Mouse (Mus musculus): ENCODE results near the gene Ube2s.

Ube2s gene

DNA sequence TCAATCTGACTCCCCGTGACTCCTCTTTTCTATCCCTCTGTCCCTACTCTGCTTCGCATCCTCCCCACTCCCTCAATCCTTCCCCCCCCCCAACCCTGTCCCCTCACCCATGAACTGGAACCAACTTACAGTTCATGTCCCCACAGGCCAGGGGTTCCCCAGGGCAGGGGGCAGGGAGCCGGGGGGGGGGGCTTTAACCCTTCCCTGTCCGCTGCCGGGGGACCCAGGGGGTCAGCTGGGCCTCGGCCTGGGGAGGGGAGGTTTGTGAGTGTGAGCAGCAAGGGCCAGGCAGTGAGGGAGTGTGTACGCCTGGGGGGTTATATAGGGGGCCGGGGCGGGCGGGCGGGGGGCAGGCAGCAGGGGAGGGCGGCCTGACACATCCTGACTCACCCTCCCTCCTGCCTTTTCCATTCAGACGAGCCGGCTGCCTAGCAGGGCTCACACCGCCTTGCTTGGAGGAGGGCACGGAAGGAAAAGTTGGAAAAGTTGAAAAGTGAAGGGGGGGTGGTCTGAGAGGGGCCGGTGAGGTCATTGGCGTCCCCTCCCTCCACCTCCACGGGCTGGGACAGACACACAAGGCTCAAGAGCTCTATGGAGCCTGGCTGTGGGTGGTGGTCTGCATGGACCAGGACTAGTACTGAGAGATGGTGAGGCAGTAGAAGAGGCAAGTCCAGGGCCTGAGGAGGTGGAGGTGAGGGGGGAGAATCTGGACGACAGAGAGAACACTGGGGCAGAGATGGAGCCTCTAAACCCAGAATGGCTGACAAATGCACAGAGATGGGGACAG lies 34.3 kb downstream of the Ube2s start:
- no peak for DNase-seq (ENCODE audit: low spot score)

DNA sequence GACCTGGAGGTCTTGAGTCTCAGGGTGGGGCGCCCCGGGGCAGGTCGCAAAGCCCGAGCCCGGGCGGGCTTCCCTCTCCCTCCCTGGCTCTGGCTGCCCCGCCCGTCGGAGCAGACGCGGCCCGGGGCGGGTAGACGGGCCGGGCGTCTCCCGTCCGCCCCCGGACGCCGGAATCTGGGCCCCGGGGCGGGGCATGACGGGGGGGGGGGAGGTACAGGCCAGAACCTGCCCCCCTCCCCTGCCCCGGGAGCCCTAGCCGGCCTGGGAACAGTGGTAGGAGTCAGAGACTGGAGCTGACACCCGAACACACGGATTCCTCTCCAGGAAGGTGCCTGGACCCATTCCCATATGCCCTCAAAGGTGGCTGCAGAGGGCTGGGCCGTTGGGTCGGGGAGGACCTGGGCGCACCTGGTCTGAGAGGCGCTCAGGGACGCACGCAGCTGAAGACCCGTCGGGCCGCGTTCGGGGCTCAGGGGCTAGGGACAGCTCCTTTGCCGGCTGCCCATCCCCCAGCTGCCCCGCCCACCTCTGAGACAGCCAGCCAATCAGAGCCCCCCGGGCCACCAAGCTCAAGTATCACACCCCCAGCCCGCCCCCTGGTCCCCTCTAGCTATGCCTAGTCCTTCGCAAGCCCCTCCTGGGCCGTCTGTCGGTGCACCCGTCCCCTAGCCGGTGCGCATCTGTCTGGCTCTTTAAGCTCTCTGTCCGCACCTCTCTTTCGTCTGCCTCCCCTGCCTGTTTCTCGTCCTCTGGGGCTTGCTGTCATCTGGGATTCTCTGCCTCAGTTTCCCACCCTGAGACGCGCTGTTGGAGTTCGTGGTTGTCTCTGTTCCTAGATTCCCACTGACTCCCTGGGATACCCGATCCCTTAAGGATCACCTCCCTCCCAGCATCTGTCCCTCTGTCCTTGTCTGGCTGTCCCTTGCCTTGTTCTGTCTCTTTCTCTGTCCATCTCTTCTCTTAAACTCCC lies 35.2 kb downstream of the Ube2s start:
- DNase-seq (ENCODE audit: low spot score), result no peak

DNA sequence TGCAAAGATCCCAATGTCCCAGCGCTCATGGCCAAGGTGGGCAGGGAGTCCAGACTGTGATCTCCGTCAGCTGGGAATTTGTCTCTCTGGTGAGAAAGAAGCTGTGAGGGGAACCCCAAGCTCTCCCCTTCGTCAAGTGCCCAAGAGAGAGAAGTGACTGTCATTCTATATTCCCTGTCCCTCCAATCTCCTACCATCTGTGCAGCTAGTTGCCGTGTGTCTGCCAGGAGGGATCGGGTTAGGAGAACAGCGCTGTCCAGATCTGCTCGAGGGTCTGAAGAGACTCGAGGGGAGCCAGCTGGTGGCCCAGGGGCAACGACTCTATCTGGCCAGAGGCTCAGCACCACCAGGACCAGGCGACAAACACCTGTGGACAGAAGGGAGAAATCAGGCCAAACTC lies 36.3 kb downstream of the Ube2s start:
- no peak for DNase-seq (ENCODE audit: low spot score)

DNA sequence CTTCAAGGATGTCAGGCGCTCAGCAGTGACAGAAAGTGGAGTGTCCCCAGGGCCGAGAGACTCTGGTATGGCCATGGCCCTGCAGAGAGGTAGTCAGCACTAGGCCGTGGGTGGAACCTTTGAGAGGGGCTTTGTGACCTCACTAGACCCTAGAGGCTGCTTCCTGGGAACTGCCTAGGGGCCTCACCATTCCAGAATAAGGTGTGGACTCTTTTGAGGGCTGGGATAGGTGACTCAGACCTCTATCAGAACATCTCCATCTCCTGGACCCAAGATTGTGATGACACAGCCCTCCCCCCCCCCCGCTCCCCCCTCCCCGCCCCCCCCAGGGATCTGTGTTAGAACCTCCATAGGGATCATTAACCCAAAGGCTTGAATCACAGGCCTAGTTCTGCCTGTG lies 41.2 kb downstream of the Ube2s start, which contains the start of gene Fam71e2:
Gene Fam71e2, minus strand, starts transcription at position 101 of the 400 bp plus-strand sequence.
- DNase-seq (ENCODE audit: low spot score), result no peak

DNA sequence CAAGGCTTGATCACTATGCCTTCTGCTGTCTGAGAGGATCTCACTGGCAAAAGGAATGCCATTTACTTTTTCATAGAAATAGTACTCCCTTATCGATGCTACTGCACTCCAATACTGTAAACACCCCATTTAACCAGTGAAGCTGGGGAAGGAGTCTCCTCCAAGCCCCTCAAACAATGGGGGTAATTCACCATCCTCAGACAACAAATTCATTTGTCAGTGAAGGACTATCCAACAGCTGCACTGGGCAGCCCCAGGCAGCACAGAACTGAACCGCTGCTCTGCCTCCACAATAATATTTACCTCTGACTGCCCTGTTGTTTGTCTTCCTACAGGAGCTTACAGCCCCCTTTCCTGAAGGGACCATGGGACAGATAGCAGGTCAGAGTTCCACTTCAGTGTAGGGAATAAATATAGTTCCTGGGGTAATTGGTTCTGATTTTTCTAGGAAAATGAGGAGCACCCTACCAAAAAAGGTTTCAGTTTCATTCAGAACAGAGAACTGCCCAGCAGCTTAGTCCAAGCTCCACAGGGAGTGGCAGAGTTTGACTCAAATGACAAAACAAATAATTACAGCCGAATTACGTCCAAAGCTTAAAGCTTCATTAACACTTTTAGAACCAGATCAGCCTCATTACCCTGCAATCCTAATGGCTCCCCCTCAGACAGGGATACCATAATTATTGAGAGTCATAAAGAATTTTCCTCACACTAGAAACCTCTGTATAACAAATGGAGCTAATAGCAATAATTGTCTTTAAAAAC lies 47.3 kb downstream of the Ube2s start:
- DNase-seq (ENCODE audit: low spot score), result no peak

DNA sequence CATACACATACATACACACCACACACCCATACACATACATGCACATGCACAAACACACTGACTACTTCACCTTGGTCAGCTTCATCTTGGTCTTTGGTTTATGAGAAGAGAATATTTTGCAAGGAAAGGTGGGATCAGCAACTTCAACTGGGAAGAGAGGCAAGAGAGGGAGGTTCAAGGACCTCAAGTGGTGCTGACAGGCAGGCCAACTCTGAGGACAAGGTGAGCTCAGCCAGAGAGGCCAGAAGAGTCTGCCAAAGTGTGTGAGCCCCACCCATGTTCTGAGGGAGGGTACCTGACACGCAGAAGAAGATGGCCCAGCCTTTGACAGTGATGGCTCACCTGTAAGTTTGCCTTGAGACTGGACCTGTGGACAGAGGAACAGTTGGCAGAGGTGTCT lies 52.7 kb downstream of the Ube2s start:
- no peak for DNase-seq (ENCODE audit: low spot score)

DNA sequence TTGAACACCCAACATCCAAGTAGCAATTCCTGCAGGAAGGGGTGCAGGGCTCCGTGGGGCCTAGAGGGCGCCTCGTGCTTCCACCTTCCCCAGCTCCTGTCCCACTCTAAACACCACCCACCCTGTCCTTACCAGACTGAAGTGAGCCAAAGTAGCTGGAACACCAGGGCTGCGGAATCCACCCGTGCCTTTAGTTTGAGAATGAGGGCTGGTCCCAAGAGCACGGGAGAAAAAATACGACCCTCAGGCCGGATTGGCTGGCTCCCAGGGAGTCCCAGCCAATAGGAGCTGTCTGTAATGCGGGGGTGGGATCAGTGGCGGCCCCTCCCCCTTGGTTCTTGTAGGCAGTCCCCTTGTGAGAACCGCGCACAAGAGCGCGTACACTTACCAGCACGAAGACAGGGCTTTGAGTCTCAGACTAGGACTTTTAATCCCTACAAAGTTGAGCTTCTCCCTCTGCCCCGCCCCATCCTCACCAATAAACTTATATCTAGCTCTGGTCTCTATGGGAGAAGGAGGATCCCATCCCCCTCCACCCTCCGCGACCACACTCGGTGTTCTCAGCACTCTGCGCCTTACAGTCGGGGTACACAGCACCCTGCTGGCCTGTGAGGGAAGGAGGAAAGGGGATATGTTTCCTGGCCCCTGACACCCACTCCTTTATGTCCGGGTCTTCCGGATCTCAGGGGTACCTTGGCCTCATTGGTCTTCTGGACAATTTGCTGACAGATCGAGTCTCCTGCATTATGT lies 59.4 kb downstream of the Ube2s start, which contains the start of gene Cox6b2:
Gene Cox6b2, minus strand, starts transcription at position 274 of the 750 bp plus-strand sequence.
- no peak for DNase-seq (ENCODE audit: low spot score)

DNA sequence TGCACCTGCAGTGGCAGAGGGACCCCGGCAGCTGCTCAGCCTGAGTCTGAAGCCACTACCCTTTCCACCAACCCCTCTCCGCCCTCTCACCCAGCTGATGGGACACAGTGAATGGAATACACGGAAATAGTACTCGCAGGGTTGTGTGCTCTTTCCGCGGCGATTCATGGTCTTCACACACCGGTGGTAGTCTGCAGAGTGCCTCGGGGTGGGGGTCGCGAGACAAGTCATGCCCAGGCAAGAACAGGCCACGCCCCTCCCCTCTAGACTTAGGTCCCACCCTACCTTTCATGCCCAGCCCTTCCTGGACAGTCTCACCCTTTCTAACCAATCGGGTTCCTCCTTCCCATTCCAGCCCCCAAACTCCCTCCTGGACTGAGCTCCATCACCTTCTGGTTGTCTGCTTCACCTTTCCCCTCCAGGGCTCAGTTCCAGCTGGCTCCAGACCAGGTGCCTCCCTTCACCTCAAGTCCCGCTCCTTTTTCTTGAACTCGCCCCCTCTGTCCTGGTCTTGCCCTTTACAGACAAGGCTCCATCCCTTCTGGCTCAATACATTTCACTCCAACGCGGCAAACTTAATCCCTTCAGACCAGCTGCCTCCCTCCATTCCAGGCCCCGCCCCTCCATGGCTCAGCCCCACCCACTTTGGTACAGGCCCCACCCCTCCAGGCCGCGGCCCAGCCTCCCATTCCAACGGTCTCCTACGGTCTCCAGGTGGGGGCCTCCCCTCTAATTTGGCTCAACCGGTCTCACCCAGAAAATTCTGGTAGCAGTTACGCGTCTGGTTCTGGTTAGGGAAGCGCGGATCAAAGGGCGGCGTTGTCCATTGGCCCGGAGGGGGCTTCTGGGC lies 60.2 kb downstream of the Ube2s start:
- no peak for DNase-seq (ENCODE audit: low spot score)

DNA sequence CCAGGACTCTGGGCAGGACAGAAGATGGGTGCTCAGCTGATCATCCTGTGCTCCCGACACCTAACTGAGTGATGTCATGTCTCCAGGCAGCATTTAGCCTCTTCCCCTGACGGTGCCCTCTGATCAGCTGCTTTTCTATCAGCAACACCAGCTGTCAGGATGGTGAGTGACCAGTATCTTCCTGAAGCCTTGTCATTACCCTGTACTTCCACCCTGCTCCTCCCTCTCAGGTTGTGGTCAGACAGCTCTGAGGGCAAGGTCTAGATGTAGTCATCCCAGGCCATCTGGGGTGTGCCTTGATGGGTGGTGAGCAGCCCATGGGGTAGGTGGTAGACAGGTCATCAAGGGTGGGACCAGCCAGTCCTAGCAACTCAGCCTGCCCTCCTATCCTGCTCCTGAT lies 63.2 kb downstream of the Ube2s start:
- no peak for DNase-seq (ENCODE audit: low spot score)

DNA sequence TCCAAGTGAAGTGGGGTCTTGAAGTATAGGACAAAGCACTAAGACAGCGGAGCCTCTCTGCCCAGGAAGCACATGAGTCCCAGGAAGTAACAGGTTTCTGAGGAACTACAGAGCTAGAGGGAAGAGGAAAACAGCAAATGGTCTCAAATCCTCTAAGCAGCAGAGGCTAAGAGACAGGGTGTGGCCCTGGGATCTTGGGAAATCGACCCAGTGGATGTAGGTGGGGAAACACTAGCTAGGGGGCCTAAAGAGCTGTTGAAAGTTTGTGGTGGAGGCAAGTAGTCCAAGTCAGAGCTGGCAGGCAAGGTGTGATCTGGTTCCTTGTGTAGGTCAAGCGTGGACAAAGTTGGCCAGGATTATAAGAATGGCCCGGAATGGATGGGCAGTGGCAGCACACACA lies 64.1 kb downstream of the Ube2s start:
- no peak for DNase-seq (ENCODE audit: low spot score)

DNA sequence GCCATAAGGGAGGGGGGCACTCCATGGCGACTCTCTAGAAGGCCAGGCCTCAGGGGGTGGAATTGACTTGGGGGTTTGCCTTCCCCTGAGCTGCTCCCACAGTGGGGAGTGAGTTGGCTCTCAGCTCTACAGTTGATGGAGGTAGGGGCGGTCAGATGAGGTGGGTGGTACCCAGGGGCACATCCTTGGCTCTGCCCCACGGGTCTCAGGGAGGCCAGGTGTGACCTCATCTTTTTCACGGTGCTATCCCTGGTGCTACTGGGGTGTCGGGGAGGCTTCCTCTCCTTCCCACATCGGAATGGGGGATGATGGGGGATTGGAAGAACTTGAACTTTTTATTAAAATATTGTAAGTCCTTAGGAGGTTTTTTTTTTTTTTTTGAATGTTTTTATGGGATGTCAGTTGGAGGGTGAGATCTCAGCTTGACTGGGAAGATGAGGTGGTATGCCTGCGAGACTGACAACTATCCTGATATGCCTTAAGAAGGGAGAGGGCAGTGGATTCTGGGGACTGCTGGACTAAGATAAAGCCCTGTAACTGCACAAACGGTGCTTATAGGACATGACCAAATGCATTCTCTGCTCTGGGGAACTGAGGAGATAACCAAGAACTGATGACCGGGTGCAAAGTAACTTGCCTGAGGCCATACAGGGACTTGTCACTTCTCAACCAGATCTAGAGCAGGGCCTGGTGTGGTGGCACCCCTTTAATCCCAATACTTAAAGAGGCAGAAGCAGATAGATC lies 65.1 kb downstream of the Ube2s start:
- DNase-seq (ENCODE audit: low spot score), result no peak

DNA sequence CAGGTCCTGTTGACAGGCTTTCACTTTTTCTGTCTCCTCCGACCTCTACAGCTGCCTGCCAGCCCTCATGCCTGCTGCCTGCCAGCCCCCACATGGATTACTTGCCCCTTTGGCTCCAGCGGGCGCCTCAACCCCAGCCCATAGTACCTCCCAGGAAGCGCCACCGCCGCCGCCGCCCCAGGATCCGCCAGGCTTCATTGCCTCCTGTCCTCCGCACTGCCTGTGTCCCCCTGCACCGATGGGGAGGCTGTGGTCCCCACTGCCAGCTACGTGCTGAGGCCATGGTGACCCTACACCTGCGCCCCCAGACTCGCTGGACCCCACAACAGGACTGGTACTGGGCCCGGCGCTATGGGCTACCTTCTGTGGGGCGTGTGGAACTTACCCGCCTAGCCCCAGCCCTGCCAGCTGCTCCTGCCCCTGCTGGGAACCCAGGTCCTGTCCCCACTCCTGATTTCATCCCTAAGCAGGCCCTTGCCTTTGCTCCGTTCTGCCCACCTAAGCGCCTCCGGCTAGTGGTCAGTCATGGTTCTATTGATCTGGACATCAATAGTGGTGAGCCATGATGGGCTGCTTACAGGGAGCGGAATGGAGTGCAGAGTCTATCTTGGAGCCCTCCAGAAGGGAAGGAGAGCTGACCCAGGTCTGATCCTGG lies 65.9 kb downstream of the Ube2s start:
- no peak for DNase-seq (ENCODE audit: low spot score)

DNA sequence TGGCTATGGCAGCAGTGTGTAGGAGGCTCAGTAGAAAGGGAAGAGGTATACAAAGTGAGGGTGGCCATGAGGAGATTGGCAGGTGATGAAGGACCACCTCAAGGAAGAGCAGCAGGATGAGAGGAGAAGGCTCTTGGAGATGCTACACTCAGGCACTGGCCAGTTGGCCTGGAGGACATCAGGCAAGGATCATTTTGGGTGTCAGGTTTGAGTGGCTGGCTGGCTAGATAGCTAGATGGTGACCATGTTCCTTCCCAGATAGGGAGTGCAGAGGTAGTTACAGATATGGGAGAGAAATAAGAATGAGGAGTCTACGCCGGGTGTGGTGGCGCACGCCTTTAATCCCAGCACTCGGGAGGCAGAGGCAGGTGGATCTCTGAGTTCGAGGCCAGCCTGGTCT lies 67.5 kb downstream of the Ube2s start:
- DNase-seq (ENCODE audit: low spot score), result no peak
